Mouse (Mus musculus): ENCODE data around the gene Cerk. TPM values are rescaled to one million over a fixed set of nuclear protein-coding genes. Genes with fewer than 3 reads are reported as not detected.

Cerk gene
- polyA plus RNA-seq, 1 experiment from 2014 or later = 12.1 TPM

GRCm38 (mm10) chr15:86119186-86119585 is 66.8 kb downstream of the Cerk start:
- 82% methylated on average over 7 of the region's 7 CpGs for WGBS
- Histone ChIP-seq H3K36me3 (0 out of 2 replicates have a peak, but pooled peaks cover 4% of the 10 kb centered on the region), H3K9me3 (no peaks in the 10 kb centered on the region), H3K27ac (no peak overlapping the region), H3K27me3 (replicated peaks) (no peaks in the 10 kb centered on the region), H3K4me2 (no peak overlapping the region), H3K9ac (no peak overlapping the region), H3K4me1 (no peaks in the 10 kb centered on the region), H3K4me3 (replicated peaks) (no peak overlapping the region)
- no peak for ATAC-seq (ENCODE audit: insufficient read depth, low FRiP score, low read depth)

- no peaks in the 10 kb centered on the region for H3K27me3 ChIP-seq (replicated peaks)
- H3K4me2 ChIP-seq = no peak overlapping the region
- H3K9me3 ChIP-seq = no peaks in the 10 kb centered on the region
- no peak overlapping the region for H3K9ac ChIP-seq
- H3K36me3 ChIP-seq = 0 out of 2 replicates have a peak, but pooled peaks cover 4% of the 10 kb centered on the region
- no peak for ATAC-seq (ENCODE audit: insufficient read depth, low FRiP score, low read depth)
- no peak overlapping the region for H3K4me3 ChIP-seq (replicated peaks)
- H3K27ac ChIP-seq = no peak overlapping the region
- peaks cover 10% of the 10 kb centered on the region for H3K4me1 ChIP-seq
- WGBS = 68% methylated on average over 15 of the region's 15 CpGs
These were observed 68.5 kb downstream of the Cerk start for GRCm38 (mm10) chr15:86117115-86118100.

GRCm38 (mm10) chr15:86116421-86116820 is 69.5 kb downstream of the Cerk start:
- Histone ChIP-seq H3K4me2 (no peak overlapping the region), H3K27ac (no peak overlapping the region), H3K4me1 (peaks cover 14% of the 10 kb centered on the region), H3K4me3 (replicated peaks) (no peak overlapping the region), H3K36me3 (no peaks in the 10 kb centered on the region), H3K9me3 (no peaks in the 10 kb centered on the region), H3K27me3 (replicated peaks) (no peaks in the 10 kb centered on the region), H3K9ac (no peak overlapping the region)
- no peak for ATAC-seq (ENCODE audit: insufficient read depth, low FRiP score, low read depth)
- 64% methylated on average over 5 of the region's 5 CpGs for WGBS

- no peak overlapping the region for H3K4me3 ChIP-seq (replicated peaks)
- peak overlapping the region; percentile 64 for H3K27ac ChIP-seq
- H3K4me2 ChIP-seq = no peak overlapping the region; the same call in 1 of the 2 replicates
- no peak for ATAC-seq (ENCODE audit: insufficient read depth, low FRiP score, low read depth)
- H3K9me3 ChIP-seq = no peaks in the 10 kb centered on the region
- 18% methylated on average over 9 of the region's 9 CpGs for WGBS
- peaks cover 24% of the 10 kb centered on the region for H3K4me1 ChIP-seq
- no peak overlapping the region for H3K9ac ChIP-seq
- no peaks in the 10 kb centered on the region for H3K27me3 ChIP-seq (replicated peaks)
- no peaks in the 10 kb centered on the region for H3K36me3 ChIP-seq
These were observed 72.6 kb downstream of the Cerk start for GRCm38 (mm10) chr15:86113342-86113710.

- WGBS = 24% methylated on average over 10 of the region's 10 CpGs
- peaks cover 26% of the 10 kb centered on the region for H3K4me1 ChIP-seq
- no peak for ATAC-seq (ENCODE audit: insufficient read depth, low FRiP score, low read depth)
- H3K4me3 ChIP-seq (replicated peaks) = no peak overlapping the region
- no peaks in the 10 kb centered on the region for H3K9me3 ChIP-seq
- no peak overlapping the region for H3K9ac ChIP-seq
- peak overlapping the region; percentile 64 for H3K27ac ChIP-seq
- no peaks in the 10 kb centered on the region for H3K27me3 ChIP-seq (replicated peaks)
- no peaks in the 10 kb centered on the region for H3K36me3 ChIP-seq
- H3K4me2 ChIP-seq = no peak overlapping the region; the same call in 1 of the 2 replicates
These were observed 73.1 kb downstream of the Cerk start for GRCm38 (mm10) chr15:86112707-86113341.

- WGBS = 80% methylated on average over 10 of the region's 10 CpGs
- no peaks in the 10 kb centered on the region for H3K27me3 ChIP-seq (replicated peaks)
These were observed 75.4 kb downstream of the Cerk start for GRCm38 (mm10) chr15:86110361-86111103.

GRCm38 (mm10) chr15:86109650-86110211 is 76.2 kb downstream of the Cerk start:
- no peak for ATAC-seq (ENCODE audit: insufficient read depth, low FRiP score, low read depth)
- no peaks in the 10 kb centered on the region for H3K36me3 ChIP-seq
- H3K27ac ChIP-seq = peak overlapping the region; percentile 2; the same call in 1 of the 2 replicates
- H3K9ac ChIP-seq = no peak overlapping the region
- 73% methylated on average over 8 of the region's 8 CpGs for WGBS
- no peaks in the 10 kb centered on the region for H3K27me3 ChIP-seq (replicated peaks)
- no peak overlapping the region for H3K4me2 ChIP-seq
- no peak overlapping the region for H3K4me3 ChIP-seq (replicated peaks)
- H3K9me3 ChIP-seq = no peaks in the 10 kb centered on the region
- peaks cover 30% of the 10 kb centered on the region for H3K4me1 ChIP-seq

More at GRCm38 (mm10) chr15:86110361-86111103, 75.4 kb downstream of the Cerk start:
- Histone ChIP-seq H3K4me2 (no peak overlapping the region), H3K4me1 (peaks cover 30% of the 10 kb centered on the region), H3K27ac (no peak overlapping the region), H3K36me3 (no peaks in the 10 kb centered on the region), H3K9me3 (no peaks in the 10 kb centered on the region), H3K9ac (no peak overlapping the region), H3K4me3 (replicated peaks) (no peak overlapping the region)
- ATAC-seq (ENCODE audit: insufficient read depth, low FRiP score, low read depth) = no peak

GRCm38 (mm10) chr15:86109245-86109644 is 76.7 kb downstream of the Cerk start:
- ATAC-seq (ENCODE audit: insufficient read depth, low FRiP score, low read depth) = no peak
- Histone ChIP-seq H3K27ac (peak overlapping the region; percentile 2; the same call in 1 of the 2 replicates), H3K9ac (no peak overlapping the region), H3K4me3 (replicated peaks) (no peak overlapping the region), H3K4me1 (peaks cover 30% of the 10 kb centered on the region), H3K36me3 (no peaks in the 10 kb centered on the region), H3K4me2 (no peak overlapping the region), H3K27me3 (replicated peaks) (no peaks in the 10 kb centered on the region), H3K9me3 (no peaks in the 10 kb centered on the region)
- 79% methylated on average over 7 of the region's 7 CpGs for WGBS

GRCm38 (mm10) chr15:86107831-86108471 is 78.0 kb downstream of the Cerk start:
- no peak overlapping the region for H3K4me2 ChIP-seq
- no peak overlapping the region for H3K27ac ChIP-seq
- 0 out of 2 replicates have a peak, but pooled peaks have one; percentile 32 for ATAC-seq (ENCODE audit: insufficient read depth, low FRiP score, low read depth)
- no peak overlapping the region for H3K9ac ChIP-seq
- no peaks in the 10 kb centered on the region for H3K27me3 ChIP-seq (replicated peaks)
- 76% methylated on average over 11 of the region's 11 CpGs for WGBS
- no peaks in the 10 kb centered on the region for H3K36me3 ChIP-seq
- peaks cover 25% of the 10 kb centered on the region for H3K4me1 ChIP-seq
- H3K9me3 ChIP-seq = no peaks in the 10 kb centered on the region
- no peak overlapping the region for H3K4me3 ChIP-seq (replicated peaks)

GRCm38 (mm10) chr15:86105751-86106150 is 80.2 kb downstream of the Cerk start:
- ATAC-seq (ENCODE audit: insufficient read depth, low FRiP score, low read depth) = no peak
- 71% methylated on average over 6 of the region's 6 CpGs for WGBS
- H3K27ac ChIP-seq = no peak overlapping the region
- H3K4me2 ChIP-seq = no peak overlapping the region
- H3K9ac ChIP-seq = no peak overlapping the region
- H3K27me3 ChIP-seq (replicated peaks) = no peaks in the 10 kb centered on the region
- H3K36me3 ChIP-seq = no peaks in the 10 kb centered on the region
- no peaks in the 10 kb centered on the region for H3K9me3 ChIP-seq
- no peak overlapping the region for H3K4me3 ChIP-seq (replicated peaks)
- peaks cover 16% of the 10 kb centered on the region; the same call in 1 of the 2 replicates for H3K4me1 ChIP-seq

- 74% methylated on average over 7 of the region's 7 CpGs for WGBS
- H3K4me1 ChIP-seq = peaks cover 16% of the 10 kb centered on the region; the same call in 1 of the 2 replicates
These were observed 80.6 kb downstream of the Cerk start for GRCm38 (mm10) chr15:86105345-86105697.

More at GRCm38 (mm10) chr15:86105345-86105697, 80.6 kb downstream of the Cerk start:
- Histone ChIP-seq H3K36me3 (no peaks in the 10 kb centered on the region), H3K4me2 (no peak overlapping the region), H3K27me3 (replicated peaks) (no peaks in the 10 kb centered on the region), H3K4me3 (replicated peaks) (no peak overlapping the region), H3K9me3 (no peaks in the 10 kb centered on the region), H3K9ac (no peak overlapping the region), H3K27ac (0 out of 2 replicates have a peak overlapping the region, but pooled peaks have one; percentile 21)
- peak; percentile 93 for ATAC-seq (ENCODE audit: insufficient read depth, low FRiP score, low read depth)
